Mouse (Mus musculus): ENCODE measurements around the gene Ivns1abp.
"Not testable (repeated sequence)": the region's sequence is repeated elsewhere in the genome, so short reads cannot be mapped to it uniquely, and the experiment has no call there.

The Ivns1abp gene

DNA sequence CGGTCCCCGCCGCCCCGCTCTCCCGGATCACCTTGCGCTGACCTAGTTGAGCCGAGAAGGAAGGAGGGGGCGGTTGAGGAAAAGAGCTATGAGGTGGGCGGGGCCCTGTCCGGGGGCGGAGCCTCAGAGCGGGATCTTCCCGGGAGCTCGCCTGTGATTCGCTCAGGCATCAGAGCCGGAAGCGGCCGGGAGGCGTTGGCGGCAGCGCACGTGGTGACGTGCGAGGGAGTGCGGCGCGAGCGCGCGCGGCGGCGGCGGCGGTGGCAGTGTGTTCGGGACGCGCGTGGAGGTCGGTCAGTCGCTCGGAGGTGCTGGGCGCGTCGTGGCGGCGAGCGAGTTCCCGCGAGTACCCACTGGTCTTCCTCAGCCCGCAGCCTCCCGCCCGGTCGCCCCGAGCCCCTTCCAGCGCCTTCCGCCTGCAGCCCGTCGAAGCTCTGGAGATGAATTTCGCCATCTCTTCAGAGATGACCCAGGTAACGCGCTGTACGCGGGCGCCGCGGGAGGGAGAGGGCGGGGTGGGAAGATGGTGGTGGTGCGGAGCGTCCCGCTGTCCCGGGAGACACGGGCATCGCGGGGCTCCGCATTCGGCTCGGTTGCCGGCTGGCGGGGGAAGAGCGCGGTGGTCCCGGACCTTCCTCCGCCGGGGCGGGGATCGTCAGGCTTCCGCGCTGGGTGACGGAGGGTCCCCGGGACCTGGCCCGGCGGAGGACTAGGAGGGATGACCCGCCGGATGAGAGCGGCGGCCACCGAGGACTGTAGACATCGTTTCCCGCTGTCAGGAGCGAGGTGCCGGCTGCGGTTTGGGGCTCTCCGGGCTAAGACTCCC is at the start of gene Ivns1abp:
TSS of gene Ivns1abp (plus strand) at position 195 of the 826 bp plus-strand sequence.
- peak; percentile 99 for DNase-seq

- no peak for DNase-seq
These were observed 48.8 kb upstream of the Ivns1abp start for GRCm38 (mm10) chr1:151295486-151295885.

DNA sequence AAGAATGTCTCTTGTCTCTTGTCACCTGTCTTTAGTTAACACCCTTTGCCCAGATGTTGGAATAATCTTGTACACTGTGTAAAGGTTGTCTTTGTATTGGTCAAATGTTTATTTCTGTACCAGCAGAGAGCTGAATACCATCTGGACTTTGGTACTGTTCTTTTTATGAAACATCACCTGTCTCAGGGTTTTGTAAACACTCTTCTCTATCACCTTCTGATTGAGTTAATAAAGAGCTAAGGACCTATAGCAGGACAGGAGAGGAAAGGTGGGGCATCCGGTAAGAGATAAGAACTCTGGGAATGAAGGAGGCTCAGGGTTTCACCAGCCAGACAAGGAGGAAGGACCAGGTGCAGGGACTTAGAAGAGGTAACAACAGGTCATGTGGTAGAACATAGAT is 47.7 kb upstream of the Ivns1abp start:
- no peak for DNase-seq

GRCm38 (mm10) chr1:151297025-151297424 is 47.3 kb upstream of the Ivns1abp start:
- DNase-seq = no peak

DNA sequence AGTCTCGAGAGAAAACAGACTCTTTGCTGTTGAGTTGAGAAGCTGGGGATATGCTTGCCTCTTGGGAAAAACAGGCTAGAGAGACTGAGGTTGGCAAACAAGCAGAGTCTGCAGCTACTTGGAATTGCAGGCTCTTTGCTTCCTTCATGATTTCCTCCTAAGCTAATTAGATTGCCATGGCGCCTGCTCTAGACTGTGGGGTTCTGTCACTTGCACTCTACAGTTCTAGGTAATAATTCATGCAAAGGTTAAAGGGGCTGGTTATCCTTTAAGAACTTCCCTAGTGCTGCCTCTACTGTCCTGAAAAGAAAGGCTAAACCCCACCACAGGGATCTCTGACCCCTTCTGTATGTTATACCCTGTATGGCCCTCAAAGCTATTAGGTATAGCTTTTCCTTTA is 46.7 kb upstream of the Ivns1abp start:
- DNase-seq = no peak

DNA sequence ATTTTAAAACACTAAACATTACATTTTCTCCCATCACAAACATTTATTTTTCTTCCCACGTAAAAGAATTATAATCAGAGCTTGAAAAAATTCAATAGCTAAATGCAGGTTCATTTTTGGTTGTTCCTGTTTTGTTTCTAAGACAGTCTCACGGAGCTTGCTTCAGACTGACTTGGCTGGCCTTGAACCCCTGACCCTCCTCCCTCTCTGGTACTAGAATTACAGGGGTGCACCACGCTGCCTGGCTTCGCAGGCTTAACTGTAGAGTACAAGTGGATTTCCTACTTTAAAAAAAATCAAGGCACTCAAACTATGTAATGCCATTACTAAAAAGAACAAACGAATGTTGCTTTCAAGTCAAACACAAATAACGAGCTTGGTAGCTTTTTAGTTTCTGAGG is 42.8 kb upstream of the Ivns1abp start:
- DNase-seq = no peak

GRCm38 (mm10) chr1:151301904-151302303 is 42.4 kb upstream of the Ivns1abp start:
- DNase-seq = no peak

DNA sequence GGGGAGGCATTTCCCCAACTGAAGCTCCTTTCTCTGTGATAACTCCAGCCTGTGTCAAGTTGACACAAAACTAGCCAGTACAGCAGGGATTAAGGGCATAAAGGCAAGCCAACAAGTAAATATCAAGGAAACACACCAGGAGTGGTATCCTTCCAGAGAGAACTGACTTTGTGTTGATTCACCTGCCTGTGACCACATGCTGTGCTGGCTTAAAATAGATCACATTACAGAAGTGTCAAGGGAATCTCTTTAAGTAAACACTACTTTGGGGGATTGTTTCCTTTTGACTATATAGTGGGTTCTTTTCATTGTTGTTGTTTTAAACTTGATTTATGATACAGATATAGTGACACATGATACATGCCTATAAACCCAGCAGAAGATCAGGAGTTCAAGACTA is 41.0 kb upstream of the Ivns1abp start:
- no peak for DNase-seq

- not testable (repeated sequence) for DNase-seq
These were observed 39.3 kb upstream of the Ivns1abp start for GRCm38 (mm10) chr1:151305001-151305400.

- DNase-seq = no peak
These were observed 37.2 kb upstream of the Ivns1abp start for GRCm38 (mm10) chr1:151307059-151307458.

DNA sequence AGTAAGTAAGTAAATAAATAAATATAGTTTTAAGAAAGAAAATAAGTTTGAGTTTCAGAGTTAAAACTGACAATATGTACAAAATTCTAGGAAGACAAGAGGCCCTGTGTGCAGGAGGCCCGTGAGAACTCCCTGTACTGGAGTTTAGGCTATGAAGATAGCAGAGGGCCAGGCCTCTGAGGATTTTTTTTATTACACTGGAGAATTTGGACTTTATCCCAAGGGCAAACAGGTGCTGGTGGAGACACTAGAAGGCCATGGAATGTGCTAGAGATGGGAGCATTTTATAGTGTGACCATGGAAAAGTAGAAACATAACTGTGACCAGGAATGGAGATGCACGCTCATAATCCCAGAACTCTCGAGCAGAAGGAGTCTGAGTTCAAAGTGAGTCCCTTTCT is 36.5 kb upstream of the Ivns1abp start:
- no peak for DNase-seq

- DNase-seq = no peak
These were observed 35.8 kb upstream of the Ivns1abp start for GRCm38 (mm10) chr1:151308508-151308907.

GRCm38 (mm10) chr1:151310511-151310910 is 33.8 kb upstream of the Ivns1abp start:
- no peak for DNase-seq

DNA sequence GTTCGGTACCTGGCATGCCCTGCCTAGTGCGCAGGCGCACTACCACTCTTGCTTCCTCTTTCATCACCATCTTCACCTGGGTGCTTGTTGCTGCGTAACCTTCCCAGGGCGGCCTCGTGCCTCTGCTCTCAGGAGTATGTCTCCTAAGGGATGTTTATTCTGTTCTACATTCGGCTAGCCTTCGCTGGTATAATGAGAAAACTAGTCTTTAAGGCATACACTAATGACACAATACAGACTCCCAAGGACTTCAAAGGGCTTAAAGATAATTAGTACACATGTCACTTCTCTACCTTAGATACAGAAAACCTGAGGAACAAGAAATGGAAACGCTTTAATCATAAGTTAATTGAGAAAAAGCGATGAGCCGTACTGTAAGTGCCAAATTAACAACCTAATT is 32.9 kb upstream of the Ivns1abp start:
- DNase-seq = no peak

DNA sequence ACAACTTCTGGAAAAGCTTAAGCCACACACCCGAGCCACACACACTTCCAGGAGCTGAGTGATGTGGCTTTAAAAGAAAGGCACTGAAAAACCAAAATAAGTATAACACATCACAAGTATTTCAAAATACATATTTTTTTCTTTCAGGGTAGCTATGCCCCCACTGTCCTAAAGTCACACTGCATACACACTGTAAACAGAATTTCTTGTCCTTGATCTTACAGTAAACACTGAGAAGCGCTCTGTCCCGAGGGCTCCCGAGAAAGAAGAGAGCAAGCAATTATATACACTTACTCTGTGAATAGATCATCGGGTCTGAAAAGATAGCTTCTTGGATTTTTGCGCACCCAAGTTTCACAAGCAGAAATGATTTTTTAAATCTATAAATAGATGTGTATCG is 25.0 kb upstream of the Ivns1abp start:
- no peak for DNase-seq

DNA sequence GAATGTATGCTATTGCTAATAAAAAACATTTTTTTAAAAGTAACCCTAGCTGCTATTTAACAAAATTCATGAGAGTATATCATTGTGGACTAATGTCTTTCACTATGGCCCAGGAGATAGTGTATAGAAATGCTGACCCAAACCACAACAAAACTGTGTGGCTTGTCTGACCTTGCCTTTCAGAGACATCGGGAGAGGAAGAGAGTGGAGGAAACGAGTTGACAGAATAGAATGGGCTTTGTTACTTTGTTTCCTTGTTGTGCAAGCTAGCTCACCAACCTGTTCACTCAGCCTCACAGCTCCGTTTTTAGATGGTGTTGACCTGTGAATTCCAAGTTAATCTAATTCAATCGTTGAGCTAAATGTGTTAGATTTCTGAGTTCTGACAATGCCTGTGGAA is 23.9 kb upstream of the Ivns1abp start:
- DNase-seq = no peak

GRCm38 (mm10) chr1:151325328-151325727 is 18.9 kb upstream of the Ivns1abp start:
- DNase-seq = no peak

- DNase-seq = no peak
These were observed 15.8 kb upstream of the Ivns1abp start for GRCm38 (mm10) chr1:151328341-151329097.

- DNase-seq = no peak
These were observed 14.7 kb upstream of the Ivns1abp start for GRCm38 (mm10) chr1:151329601-151330000.

- DNase-seq = no peak
These were observed 11.5 kb upstream of the Ivns1abp start for GRCm38 (mm10) chr1:151332819-151333218.

DNA sequence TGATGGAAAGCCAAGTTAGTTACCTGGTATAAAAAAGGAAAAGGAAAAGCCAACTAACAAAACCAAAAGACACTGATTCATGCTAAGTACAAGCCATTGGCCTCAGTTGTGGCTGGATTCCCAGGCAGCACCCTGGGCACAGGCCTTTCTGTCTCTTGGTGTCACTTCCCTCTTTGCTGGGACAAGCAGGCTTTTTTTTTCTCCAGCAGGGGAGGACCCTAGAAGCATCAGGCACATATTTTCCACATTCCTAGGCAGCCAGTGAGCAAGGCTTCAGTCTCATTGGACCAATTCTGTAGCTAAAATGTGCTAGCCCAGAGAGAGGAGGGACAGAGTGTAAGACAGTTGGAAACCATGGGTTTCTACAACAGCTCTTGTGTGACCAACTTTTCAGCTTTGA is 6.0 kb upstream of the Ivns1abp start:
- no peak for DNase-seq

DNA sequence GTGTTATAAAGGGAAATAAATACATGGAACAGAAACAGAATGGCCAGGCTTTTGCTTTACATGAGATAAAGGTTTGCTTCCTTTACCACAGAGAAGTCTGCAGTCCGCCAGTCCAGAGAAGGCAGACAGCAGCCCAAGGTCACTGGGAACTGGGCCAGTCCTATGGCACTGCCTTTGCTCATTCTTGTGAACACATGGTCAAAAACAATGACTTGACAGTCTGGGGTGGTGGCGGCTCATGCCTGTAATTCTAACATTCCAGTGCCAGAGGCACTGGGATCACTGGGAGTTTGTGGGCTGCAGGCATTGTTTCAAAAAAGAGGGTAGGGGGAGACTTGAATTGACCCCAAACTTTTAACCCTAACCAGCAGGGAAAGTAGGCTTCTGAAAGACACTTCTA is 5.3 kb upstream of the Ivns1abp start:
- DNase-seq = no peak

GRCm38 (mm10) chr1:151341321-151342044 is 2.8 kb upstream of the Ivns1abp start:
- DNase-seq = no peak

GRCm38 (mm10) chr1:151342311-151342710 is 2.0 kb upstream of the Ivns1abp start:
- DNase-seq = no peak

Measured in thymus, postnatal 4 days (tissue).